Mouse (Mus musculus): ENCODE results near the gene Prelid3b. TPM values are rescaled to one million over a fixed set of nuclear protein-coding genes. Genes with fewer than 3 reads are reported as not detected.

Prelid3b gene
- polyA plus RNA-seq, 1 experiment from 2014 or later, result 127 TPM

GRCm38 (mm10) chr2:174438181-174438580 is 34.7 kb downstream of the Prelid3b start:
- H3K27ac ChIP-seq, result 0 out of 2 replicates have a peak overlapping the region, but pooled peaks have one; percentile 36
- 0 out of 2 replicates have a peak, but pooled peaks have one; percentile 1 for ATAC-seq

DNA sequence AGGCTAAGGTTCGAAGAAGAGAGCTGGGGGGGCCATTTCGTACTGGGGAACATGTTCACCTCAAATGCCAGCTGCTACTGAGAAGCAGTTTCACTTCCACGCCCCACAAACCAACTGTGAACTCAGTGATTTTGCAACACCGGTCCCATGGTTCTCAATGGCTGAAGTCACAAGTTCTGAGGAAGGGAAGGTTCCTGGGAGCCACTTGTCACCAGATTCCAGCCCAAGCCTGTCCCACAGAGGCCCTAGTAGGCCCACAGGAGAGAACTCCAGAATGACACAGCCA is 35.2 kb downstream of the Prelid3b start:
- Histone ChIP-seq H3K27ac (no peak overlapping the region), H3K4me3 (replicated peaks) (peak overlapping the region; percentile 59), H3K27me3 (replicated peaks) (no peaks in the 10 kb centered on the region), H3K36me3 (peaks cover 9% of the 10 kb centered on the region; the same call in 1 of the 2 replicates), H3K4me2 (replicated peaks) (peak overlapping the region; percentile 89), H3K9ac (0 out of 2 replicates have a peak overlapping the region, but pooled peaks have one; percentile 54), H3K9me3 (no peaks in the 10 kb centered on the region), H3K4me1 (replicated peaks) (peaks cover 29% of the 10 kb centered on the region)
- 83% methylated on average over 4 of the region's 4 CpGs for WGBS
- ATAC-seq, result 0 out of 2 replicates have a peak, but pooled peaks have one; percentile 1

More at GRCm38 (mm10) chr2:174438181-174438580, 34.7 kb downstream of the Prelid3b start:
- Histone ChIP-seq H3K4me1 (replicated peaks) (peaks cover 31% of the 10 kb centered on the region), H3K36me3 (peaks cover 7% of the 10 kb centered on the region; the same call in 1 of the 2 replicates), H3K27me3 (replicated peaks) (no peaks in the 10 kb centered on the region), H3K4me2 (replicated peaks) (peak overlapping the region; percentile 89), H3K9me3 (no peaks in the 10 kb centered on the region), H3K4me3 (replicated peaks) (peak overlapping the region; percentile 59), H3K9ac (peak overlapping the region; percentile 54)
- WGBS, result 63% methylated on average over 11 of the region's 11 CpGs

DNA sequence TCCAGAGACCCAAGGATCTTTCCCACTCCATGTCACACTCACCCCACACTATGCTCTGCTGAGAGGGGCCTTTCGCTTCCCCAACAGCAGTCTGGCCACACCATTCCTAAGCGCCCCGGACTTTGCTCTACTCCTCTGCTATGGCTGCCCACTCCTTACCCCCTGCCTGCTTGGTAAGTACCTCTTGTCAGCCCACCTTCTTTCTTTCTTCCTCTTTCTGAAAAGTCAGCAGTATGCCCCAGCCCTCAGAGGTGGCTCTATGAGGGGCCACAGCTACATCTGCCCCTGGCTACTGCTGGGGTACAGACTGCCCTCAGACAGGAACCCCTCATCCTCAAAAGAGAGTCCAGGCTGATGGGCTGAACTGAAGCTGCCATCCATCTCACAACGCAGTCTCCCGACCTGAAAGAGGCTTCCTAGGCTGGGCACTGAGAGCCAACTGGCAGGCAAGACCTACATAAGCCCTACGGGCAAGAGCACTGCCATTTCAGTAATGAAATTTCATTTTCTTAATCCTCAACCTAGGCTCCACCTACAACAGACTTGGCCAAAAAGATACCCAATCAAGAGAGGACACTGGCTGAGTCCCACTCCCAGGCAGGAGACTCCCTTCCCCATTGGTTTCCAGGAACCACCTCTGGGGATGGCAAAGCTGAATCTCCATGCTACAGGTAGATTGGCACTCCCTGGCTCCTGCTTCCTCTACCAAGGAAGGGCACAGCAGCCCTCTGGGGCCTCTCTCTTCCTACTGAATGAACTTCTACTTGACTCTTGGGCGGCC is 35.8 kb downstream of the Prelid3b start:
- no peaks in the 10 kb centered on the region for H3K9me3 ChIP-seq
- H3K4me2 ChIP-seq (replicated peaks), result peak overlapping the region; percentile 89; the same call in 1 of the 2 replicates
- 93% methylated on average over 7 of the region's 7 CpGs for WGBS

DNA sequence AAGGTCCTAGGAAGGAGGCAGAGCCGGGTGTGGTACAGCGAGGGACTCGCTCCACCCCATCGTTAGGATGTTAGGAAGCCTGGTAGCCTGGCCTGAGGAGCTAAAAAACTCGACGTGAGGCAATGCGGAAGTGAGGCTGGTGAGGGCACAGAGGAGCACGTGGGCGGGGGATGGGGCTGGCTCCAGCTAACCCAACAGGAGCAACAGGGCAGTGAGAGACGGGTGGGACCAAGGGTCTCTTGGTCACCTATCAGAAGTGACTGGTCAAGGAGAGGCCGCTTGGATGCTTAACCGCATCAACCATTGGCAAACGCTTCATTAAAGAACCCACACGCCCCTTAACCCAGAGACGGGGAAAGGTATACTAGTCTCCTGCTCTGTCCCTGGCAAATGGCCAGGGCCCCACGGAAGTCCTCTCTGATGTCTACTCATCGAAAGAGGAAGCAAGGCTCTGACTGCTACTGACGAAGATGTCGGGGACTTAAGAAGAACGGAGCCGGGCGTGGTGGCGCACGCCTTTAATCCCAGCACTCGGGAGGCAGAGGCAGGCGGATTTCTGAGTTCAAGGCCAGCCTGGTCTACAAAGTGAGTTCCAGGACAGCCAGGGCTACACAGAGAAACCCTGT is 36.7 kb downstream of the Prelid3b start:
- Histone ChIP-seq H3K4me3 (replicated peaks) (no peak overlapping the region), H3K9me3 (no peaks in the 10 kb centered on the region), H3K9ac (no peak overlapping the region), H3K4me1 (replicated peaks) (peaks cover 26% of the 10 kb centered on the region), H3K36me3 (peaks cover 13% of the 10 kb centered on the region; the same call in 1 of the 2 replicates), H3K4me2 (replicated peaks) (no peak overlapping the region), H3K27me3 (replicated peaks) (no peaks in the 10 kb centered on the region), H3K27ac (no peak overlapping the region)
- WGBS, result 87% methylated on average over 26 of the region's 26 CpGs
- no peak for ATAC-seq

More for the DNA sequence above, 35.8 kb downstream of the Prelid3b start:
- Histone ChIP-seq H3K4me1 (replicated peaks) (peaks cover 29% of the 10 kb centered on the region), H3K27me3 (replicated peaks) (no peaks in the 10 kb centered on the region), H3K4me3 (replicated peaks) (0 out of 2 replicates have a peak overlapping the region, but pooled peaks have one; percentile 59), H3K9ac (no peak overlapping the region), H3K27ac (no peak overlapping the region), H3K36me3 (peaks cover 13% of the 10 kb centered on the region; the same call in 1 of the 2 replicates)
- ATAC-seq, result no peak

- no peak for ATAC-seq
- Histone ChIP-seq H3K9ac (no peak overlapping the region), H3K4me2 (replicated peaks) (no peak overlapping the region), H3K4me3 (replicated peaks) (no peak overlapping the region), H3K36me3 (peaks cover 15% of the 10 kb centered on the region; the same call in 1 of the 2 replicates), H3K27ac (no peak overlapping the region), H3K9me3 (no peaks in the 10 kb centered on the region), H3K27me3 (replicated peaks) (no peaks in the 10 kb centered on the region), H3K4me1 (replicated peaks) (peaks cover 26% of the 10 kb centered on the region)
- 96% methylated on average over 9 of the region's 9 CpGs for WGBS
Measured at GRCm38 (mm10) chr2:174434943-174435342, 37.9 kb downstream of the Prelid3b start.

- Histone ChIP-seq H3K9me3 (no peaks in the 10 kb centered on the region), H3K27me3 (replicated peaks) (no peaks in the 10 kb centered on the region), H3K27ac (no peak overlapping the region), H3K9ac (no peak overlapping the region), H3K36me3 (peaks cover 51% of the 10 kb centered on the region), H3K4me1 (replicated peaks) (no peaks in the 10 kb centered on the region), H3K4me3 (replicated peaks) (no peak overlapping the region), H3K4me2 (replicated peaks) (no peak overlapping the region)
- WGBS, result 84% methylated on average over 10 of the region's 10 CpGs
- no peak for ATAC-seq
Measured at GRCm38 (mm10) chr2:174428996-174429591, 43.8 kb downstream of the Prelid3b start.

- Histone ChIP-seq H3K9me3 (no peaks in the 10 kb centered on the region), H3K27me3 (replicated peaks) (no peaks in the 10 kb centered on the region), H3K4me1 (replicated peaks) (no peaks in the 10 kb centered on the region), H3K4me2 (replicated peaks) (no peak overlapping the region), H3K36me3 (peaks cover 55% of the 10 kb centered on the region), H3K4me3 (replicated peaks) (no peak overlapping the region), H3K9ac (no peak overlapping the region), H3K27ac (no peak overlapping the region)
- ATAC-seq, result no peak
- WGBS, result 79% methylated on average over 18 of the region's 18 CpGs
Measured at GRCm38 (mm10) chr2:174428076-174428835, 44.6 kb downstream of the Prelid3b start.

DNA sequence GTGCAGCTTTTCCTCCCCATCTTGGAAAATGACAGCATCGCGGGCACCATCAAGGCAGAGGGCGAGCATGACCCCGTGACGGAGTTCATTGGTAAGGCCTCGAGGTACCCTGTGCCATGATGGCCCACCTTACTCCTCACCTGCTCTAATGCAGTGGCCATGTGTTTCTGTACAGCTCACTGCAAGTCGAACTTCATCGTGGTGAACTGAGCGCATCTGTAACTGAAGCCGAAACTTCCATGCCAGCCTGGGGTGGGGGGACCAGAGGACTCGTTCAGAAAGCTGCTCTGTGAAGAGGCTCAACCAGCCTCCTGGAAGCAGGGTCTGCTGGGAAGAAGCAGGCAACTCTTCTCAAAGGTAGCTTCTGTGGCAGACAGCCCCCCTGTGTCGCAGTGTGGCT is 46.0 kb downstream of the Prelid3b start:
- no peaks in the 10 kb centered on the region for H3K9me3 ChIP-seq
- no peak for ATAC-seq
- peaks cover 55% of the 10 kb centered on the region for H3K36me3 ChIP-seq
- WGBS, result 93% methylated on average over 12 of the region's 12 CpGs
- no peak overlapping the region for H3K4me2 ChIP-seq (replicated peaks)
- no peaks in the 10 kb centered on the region for H3K27me3 ChIP-seq (replicated peaks)
- H3K4me1 ChIP-seq (replicated peaks), result no peaks in the 10 kb centered on the region
- no peak overlapping the region for H3K9ac ChIP-seq
- no peak overlapping the region for H3K4me3 ChIP-seq (replicated peaks)
- H3K27ac ChIP-seq, result no peak overlapping the region

DNA sequence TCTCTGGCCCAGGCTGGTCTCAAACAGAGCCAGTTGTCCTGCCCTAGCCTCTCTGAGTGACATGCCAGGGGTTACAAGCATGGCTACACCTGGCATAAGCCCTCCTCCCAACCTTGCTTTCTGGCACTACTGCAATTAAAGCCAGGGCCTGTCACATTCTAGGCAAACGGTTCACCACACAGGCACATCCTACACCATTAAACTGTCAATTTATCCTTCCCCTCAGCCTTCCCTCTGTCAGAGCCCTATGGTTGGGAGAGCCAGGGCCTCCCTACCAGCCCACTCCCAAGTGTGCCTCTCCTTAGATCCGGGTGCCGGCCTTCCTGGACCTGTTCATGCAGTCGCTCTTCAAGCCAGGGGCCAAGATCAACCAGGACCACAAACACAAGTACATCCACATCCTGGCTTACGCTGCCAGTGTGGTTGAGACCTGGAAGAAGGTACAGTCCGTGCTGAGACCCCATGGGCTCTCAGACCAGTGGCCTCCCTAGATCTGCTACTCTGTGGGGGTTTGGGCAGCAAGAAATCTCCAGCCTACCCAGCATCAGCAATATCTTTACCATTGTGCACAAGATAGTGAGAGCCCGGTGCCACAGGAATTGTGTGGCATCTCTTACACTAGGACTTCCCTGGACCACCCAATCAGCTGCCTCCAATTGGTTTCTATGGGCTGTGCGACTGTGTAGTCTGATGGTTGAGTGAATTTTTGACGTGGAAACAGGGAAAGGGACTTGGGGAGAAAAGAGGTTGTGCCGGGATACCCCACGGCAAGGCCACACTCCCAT is 48.4 kb downstream of the Prelid3b start:
- Histone ChIP-seq H3K36me3 (peaks cover 62% of the 10 kb centered on the region), H3K27me3 (replicated peaks) (no peaks in the 10 kb centered on the region), H3K9ac (no peak overlapping the region), H3K4me3 (replicated peaks) (no peak overlapping the region), H3K9me3 (no peaks in the 10 kb centered on the region), H3K4me1 (replicated peaks) (no peaks in the 10 kb centered on the region), H3K4me2 (replicated peaks) (no peak overlapping the region), H3K27ac (no peak overlapping the region)
- WGBS, result 86% methylated on average over 11 of the region's 11 CpGs
- ATAC-seq, result no peak

- 81% methylated on average over 6 of the region's 6 CpGs for WGBS
- Histone ChIP-seq H3K4me1 (replicated peaks) (peaks cover 4% of the 10 kb centered on the region), H3K27ac (no peak overlapping the region), H3K4me3 (replicated peaks) (no peak overlapping the region), H3K4me2 (replicated peaks) (no peak overlapping the region), H3K9me3 (no peaks in the 10 kb centered on the region), H3K9ac (no peak overlapping the region), H3K36me3 (peaks cover 36% of the 10 kb centered on the region), H3K27me3 (replicated peaks) (no peaks in the 10 kb centered on the region)
- no peak for ATAC-seq
Measured at GRCm38 (mm10) chr2:174421107-174421506, 51.8 kb downstream of the Prelid3b start.

GRCm38 (mm10) chr2:174415731-174416310 is 57.1 kb downstream of the Prelid3b start, which contains the start of gene Nelfcd:
Gene Nelfcd, plus strand, starts transcription at chr2:174415804.
- Histone ChIP-seq H3K9ac (peak within 1 kb of the TSS; percentile 72), H3K4me3 (replicated peaks) (peak within 1 kb of the TSS; percentile 75), H3K36me3 (peaks cover 5% of the 10 kb centered on the region; the same call in 1 of the 2 replicates), H3K27ac (no peak within 1 kb of the TSS), H3K9me3 (no peaks in the 10 kb centered on the region), H3K27me3 (replicated peaks) (no peaks in the 10 kb centered on the region), H3K4me2 (replicated peaks) (peak within 1 kb of the TSS; percentile 61), H3K4me1 (replicated peaks) (peaks cover 4% of the 10 kb centered on the region)
- WGBS, result under 1% methylated on average over 40 of the region's 40 CpGs
- ATAC-seq, result peak; percentile 98

All from intestine, embryonic 15.5 days (tissue).